Mouse (Mus musculus): ENCODE results near the gene Bicd1.
"Not testable (repeated sequence)": the region's sequence is repeated elsewhere in the genome, so short reads cannot be mapped to it uniquely, and the experiment has no call there.

Gene Bicd1

GRCm38 (mm10) chr6:149408833-149409332 is at the start of gene Bicd1:
Gene Bicd1 (plus strand): TSS chr6:149408886.
- peak; percentile 77 for DNase-seq

GRCm38 (mm10) chr6:149362533-149362932 is 46.2 kb upstream of the Bicd1 start:
- not testable (repeated sequence) for DNase-seq

DNA sequence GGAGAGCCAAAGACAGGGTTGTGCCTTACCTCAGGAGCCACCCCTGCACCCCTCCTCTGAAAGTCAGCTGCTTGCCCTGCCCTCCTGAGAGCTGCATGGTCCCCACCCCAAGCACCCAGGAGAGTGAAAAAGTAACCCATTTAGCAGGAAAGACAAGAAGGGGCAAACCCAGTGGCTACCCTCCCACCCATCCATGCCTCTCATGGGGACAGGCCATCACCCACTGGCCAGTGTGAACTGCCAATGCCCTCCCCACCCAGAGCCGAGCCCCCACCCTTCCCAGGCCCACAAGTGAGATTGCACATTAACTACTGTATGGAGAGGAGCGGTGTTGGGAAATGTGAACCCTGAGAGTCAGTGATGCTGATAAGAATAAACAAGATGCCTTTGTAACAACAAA is 42.7 kb upstream of the Bicd1 start:
- DNase-seq, result not testable (repeated sequence)

- no peak for DNase-seq
These were observed 42.3 kb upstream of the Bicd1 start for GRCm38 (mm10) chr6:149366403-149366802.

DNA sequence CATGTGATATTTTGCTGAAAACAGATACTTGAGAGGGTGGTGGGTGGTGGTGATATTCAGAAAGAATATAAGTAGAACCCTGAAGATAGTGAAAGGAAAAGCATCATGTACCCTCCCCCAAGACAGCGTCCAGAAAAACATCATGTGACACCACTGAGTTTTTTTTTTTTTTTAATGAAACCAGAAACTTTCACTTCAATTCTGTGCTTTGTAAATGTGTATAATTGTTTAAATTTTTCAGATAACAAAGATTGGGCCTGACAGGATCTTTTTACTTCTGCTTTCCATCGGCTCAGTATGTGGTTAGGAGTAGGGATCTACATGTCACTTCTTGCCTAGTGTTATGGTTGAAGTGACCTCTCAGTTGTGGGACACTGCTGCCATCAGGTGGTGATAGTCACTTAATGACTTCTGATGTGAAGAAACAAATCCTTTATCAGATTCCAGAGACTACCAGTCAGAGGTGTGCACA is 33.7 kb upstream of the Bicd1 start:
- DNase-seq, result peak; percentile 20

DNA sequence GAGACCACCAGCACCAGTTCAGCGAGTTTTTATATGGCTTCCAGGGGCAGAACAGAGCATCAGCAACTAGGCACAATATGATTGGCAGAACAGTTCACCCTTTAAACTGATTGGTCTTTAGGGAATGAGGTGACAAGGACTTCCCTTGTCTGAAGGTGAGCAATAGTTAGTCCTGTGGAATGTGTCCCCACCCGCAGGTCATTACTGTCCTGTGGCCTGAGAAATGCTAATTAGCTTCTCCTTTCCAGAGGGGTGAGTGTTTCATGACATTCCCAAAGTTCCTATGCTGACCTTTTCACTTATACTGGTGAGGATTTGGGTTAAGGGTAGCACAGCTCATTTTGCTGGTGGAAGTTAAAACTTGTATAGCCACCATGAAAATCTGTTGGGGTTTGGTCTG is 25.2 kb upstream of the Bicd1 start:
- DNase-seq, result no peak

- no peak for DNase-seq
These were observed 22.3 kb upstream of the Bicd1 start for GRCm38 (mm10) chr6:149386389-149386788.

DNA sequence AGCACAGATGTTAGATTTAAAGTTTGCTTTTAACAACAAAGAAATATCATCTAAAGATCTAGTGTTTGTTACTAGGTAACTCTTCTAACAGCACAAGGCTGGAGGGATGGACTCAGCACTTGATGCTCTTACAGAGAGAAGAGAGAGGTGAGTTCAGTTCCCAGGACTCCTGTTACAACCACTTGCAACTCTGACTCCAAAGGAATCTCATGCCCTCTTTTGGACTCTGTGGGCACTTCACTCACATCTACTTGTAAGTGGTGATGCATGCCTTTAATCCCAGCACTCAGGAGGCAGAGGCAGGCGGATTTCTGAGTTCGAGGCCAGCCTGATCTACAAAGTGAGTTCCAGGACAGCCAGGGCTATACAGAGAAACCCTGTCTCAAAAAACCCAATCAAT is 19.1 kb upstream of the Bicd1 start:
- DNase-seq, result not testable (repeated sequence)

DNA sequence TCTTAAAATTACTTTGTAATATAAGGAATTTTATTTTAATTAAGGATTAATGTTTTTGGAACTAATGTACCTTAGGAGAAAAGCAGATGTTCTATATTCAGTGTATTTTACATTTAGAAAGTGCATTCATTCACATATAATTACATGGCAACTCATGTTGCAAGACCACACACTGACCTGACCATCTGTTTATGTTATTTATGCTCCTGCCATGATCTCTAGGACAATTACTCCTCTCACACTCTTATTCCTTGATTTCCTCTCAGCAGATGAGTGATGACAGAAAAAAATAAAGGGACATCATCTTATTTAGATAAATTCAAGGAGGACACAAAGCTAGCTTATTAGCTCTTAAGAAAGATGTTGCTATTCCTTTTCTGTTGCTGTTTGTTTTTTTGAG is 9.3 kb upstream of the Bicd1 start:
- DNase-seq, result no peak

DNA sequence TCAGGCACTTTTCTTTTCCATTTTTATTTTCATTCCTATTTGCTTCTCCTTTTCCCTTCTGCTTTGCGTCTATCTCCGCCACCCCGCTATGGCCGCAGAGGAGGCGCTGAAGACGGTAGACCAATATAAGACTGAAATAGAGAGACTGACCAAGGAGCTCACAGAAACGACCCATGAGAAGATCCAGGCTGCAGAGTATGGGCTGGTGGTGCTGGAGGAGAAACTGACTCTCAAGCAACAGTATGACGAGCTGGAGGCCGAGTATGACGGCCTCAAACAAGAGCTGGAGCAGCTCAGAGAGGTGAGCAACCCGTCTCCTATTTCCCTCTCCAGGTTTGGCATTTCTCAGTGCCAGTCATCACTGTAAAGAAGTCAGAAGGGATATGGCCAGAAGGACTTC is 655 bp downstream of the Bicd1 start:
- no peak for DNase-seq

DNA sequence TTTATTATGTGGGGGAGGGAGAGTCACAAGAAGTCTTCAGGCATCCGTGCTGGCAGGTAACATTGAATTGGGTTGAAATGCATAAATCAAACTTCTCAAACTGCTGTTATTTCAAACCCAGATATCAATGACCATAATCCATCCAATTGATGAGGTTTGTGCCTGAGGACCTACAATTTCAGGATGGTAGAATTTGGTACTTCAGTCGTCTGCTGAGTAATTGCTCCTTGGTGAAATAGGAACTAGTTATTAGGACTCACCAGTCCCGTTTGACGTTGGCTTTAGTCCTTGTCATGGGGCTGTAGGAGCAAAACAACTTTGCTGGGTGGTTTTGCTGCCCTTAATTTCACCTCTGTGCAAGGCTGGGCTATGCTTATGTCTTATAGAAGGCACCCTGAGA is 1.2 kb downstream of the Bicd1 start:
- DNase-seq, result no peak

DNA sequence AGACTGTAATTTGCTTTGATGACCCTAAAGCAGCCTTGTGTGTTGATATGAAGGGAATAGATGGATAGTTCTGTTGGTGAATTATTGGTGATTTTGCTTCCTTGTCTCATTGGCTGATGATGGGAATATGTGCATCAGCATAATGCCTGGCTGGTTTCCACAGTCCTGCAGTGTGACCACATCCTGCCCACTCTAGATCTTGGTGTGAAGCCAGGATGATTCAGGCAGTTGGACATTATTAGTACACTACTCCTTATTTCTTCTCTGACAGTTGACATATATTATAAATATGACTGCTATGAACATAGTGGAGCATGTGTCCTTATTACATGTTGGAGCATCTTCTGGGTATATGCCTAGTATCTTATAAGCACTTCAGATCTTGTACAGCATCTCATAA is 4.6 kb downstream of the Bicd1 start:
- DNase-seq, result no peak

DNA sequence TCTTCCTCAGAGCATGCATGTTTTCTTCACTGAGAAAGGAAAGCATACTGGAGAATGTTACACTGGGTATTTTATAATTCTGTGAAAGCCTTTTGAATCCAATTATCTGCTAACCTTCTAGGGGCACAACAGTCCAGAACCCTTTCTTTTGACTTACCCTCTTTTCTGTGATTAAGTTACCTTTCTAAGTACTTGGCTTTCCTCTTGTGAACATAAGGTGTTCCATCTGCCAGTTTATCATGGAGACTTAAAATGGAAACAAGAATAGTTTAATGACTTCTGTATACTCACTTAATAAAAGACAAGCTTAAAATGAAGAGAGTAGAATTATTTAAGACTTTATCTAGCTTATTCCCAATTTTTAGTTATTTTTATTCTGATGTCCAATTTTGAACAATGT is 16.1 kb downstream of the Bicd1 start:
- DNase-seq, result no peak

- DNase-seq, result no peak
These were observed 30.5 kb downstream of the Bicd1 start for GRCm38 (mm10) chr6:149439140-149439539.

- DNase-seq, result no peak
These were observed 34.2 kb downstream of the Bicd1 start for GRCm38 (mm10) chr6:149442884-149443283.

- DNase-seq, result no peak
These were observed 37.2 kb downstream of the Bicd1 start for GRCm38 (mm10) chr6:149445854-149446253.

GRCm38 (mm10) chr6:149457324-149457723 is 48.6 kb downstream of the Bicd1 start:
- no peak for DNase-seq

GRCm38 (mm10) chr6:149460971-149461370 is 52.3 kb downstream of the Bicd1 start:
- DNase-seq, result no peak

- DNase-seq, result no peak
These were observed 62.8 kb downstream of the Bicd1 start for GRCm38 (mm10) chr6:149471477-149471876.

DNA sequence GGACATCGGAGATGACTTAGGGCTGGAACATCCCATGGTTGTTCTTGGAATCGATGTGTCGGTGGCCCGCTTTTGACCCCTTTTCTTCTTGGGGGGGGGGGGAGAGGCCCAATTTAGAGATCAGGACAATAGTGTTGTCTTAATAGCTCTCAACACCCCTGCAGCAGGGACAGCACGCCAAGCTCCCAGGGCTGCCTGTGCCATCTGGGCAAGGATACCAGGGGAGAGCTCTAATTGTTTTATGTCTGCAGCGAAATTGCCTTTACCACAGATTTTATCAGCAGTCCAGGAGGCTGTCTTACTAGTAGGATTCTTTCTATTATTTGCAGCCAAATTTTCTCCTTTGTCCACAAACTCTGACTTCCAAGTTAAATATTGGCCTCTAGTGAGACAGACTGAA is 63.8 kb downstream of the Bicd1 start:
- DNase-seq, result not testable (repeated sequence)

DNA sequence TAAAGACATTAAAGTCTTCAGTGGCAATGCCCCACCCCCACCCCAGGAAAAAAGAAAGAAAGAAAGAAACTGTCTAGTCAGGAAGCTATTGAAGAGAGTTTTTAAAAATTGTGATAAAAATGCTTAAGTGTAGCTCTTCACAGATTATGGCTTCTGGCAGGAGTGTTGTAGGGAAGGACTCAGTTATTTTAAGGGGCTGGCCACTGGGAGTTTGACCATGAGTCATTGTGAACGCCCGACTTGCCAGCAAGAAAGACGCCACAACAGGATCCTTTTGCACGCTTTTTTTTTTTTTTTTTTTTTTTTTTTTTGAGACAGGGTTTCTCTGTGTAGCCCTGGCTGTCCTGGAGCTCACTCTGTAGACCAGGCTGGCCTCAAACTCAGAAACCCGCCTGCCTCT is 73.2 kb downstream of the Bicd1 start:
- not testable (repeated sequence) for DNase-seq

GRCm38 (mm10) chr6:149494662-149495061 is 86.0 kb downstream of the Bicd1 start:
- no peak for DNase-seq

DNA sequence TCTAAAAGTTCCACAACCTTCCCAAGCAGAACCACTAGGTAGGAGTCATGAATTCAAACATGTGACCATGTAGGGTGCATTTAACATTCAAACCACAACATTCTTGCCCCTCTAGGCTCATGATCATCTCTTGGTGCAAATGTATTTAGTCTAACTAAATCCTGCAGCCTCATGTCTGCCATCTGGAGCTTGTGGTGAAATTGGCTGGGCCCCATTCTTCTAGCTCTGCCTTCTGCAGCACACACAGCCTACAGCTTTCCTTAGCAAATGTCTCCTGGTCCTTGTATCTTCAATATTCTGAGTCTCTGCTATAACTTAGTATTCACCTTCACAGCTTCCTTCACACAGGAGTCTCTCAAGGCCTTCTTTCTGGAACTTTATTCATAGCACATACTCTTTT is 87.2 kb downstream of the Bicd1 start:
- DNase-seq, result no peak

- DNase-seq, result peak; percentile 21
These were observed 157.2 kb downstream of the Bicd1 start for GRCm38 (mm10) chr6:149565720-149566498.

DNA sequence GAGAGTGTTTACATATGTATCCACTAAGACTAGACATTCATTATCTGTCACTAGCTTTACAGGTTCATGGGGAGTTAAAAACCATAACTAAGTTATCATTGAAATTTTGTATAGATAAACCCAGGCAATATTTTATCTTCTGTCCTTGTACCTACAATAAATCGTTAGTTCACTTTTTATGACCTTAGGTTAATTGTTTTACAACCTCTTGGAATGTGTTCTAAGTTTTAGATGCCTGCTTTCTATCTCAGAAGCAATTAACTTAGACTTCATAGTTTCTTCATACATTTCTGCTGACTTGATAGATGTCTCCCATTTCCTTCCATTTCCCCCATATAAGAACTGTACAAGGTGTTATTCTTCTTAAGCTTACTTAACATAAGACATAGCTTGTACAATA is 158.5 kb downstream of the Bicd1 start:
- DNase-seq, result no peak
